Mouse (Mus musculus): ENCODE measurements around the gene Mmgt2. TPM values are rescaled to one million over a fixed set of nuclear protein-coding genes. Genes with fewer than 3 reads are reported as not detected.
A peak's percentile ranks its signal among the peaks of the same experiment; 100 is the strongest.

Mmgt2 gene
- polyA plus RNA-seq, 1 experiment from 2014 or later = 62.2 TPM

GRCm38 (mm10) chr11:62608826-62609675, 39.4 kb upstream of the Mmgt2 start:
- Histone ChIP-seq H3K27ac (ENCODE audit: low read depth, low read length) (no peak overlapping the region), H3K4me3 (ENCODE audit: low read depth, low read length) (no peak overlapping the region), H3K36me3 (ENCODE audit: control insufficient read depth, insufficient read depth) (peaks cover 49% of the 10 kb centered on the region), H3K9ac (ENCODE audit: low read depth, low read length) (no peak overlapping the region), H3K4me1 (replicated peaks; ENCODE audit: control insufficient read depth, insufficient read depth, low read length) (0 out of 2 replicates have a peak, but pooled peaks cover 3% of the 10 kb centered on the region), H3K27me3 (replicated peaks; ENCODE audit: control insufficient read depth, insufficient read depth, low read length) (no peaks in the 10 kb centered on the region), H3K4me2 (replicated peaks; ENCODE audit: low read depth) (no peak overlapping the region), H3K9me3 (ENCODE audit: control insufficient read depth) (no peaks in the 10 kb centered on the region)
- ATAC-seq = no peak
- no peak for TF ChIP-seq CTCF (IDR thresholded peaks at IDR 0.05; ENCODE audit: low read depth)
- WGBS = 68% methylated on average over 10 of the region's 10 CpGs

- H3K9ac ChIP-seq (ENCODE audit: low read depth, low read length) = no peak overlapping the region
- no peak overlapping the region for H3K27ac ChIP-seq (ENCODE audit: low read depth, low read length)
- peaks cover 11% of the 10 kb centered on the region; the same call in 1 of the 2 replicates for H3K4me1 ChIP-seq (replicated peaks; ENCODE audit: control insufficient read depth, insufficient read depth, low read length)
- no peak for ATAC-seq
- H3K9me3 ChIP-seq (ENCODE audit: control insufficient read depth) = no peaks in the 10 kb centered on the region
- no peaks in the 10 kb centered on the region for H3K27me3 ChIP-seq (replicated peaks; ENCODE audit: control insufficient read depth, insufficient read depth, low read length)
- H3K4me3 ChIP-seq (ENCODE audit: low read depth, low read length) = no peak overlapping the region
- no peak for TF ChIP-seq CTCF (IDR thresholded peaks at IDR 0.05; ENCODE audit: low read depth)
- H3K36me3 ChIP-seq (ENCODE audit: control insufficient read depth, insufficient read depth) = peaks cover 37% of the 10 kb centered on the region
- WGBS = 76% methylated on average over 6 of the region's 6 CpGs
- no peak overlapping the region for H3K4me2 ChIP-seq (replicated peaks; ENCODE audit: low read depth)
These were observed 38.2 kb upstream of the Mmgt2 start for GRCm38 (mm10) chr11:62610304-62610703.

GRCm38 (mm10) chr11:62612604-62613003, 35.9 kb upstream of the Mmgt2 start:
- H3K27me3 ChIP-seq (replicated peaks; ENCODE audit: control insufficient read depth, insufficient read depth, low read length) = no peaks in the 10 kb centered on the region
- 87% methylated on average over 10 of the region's 10 CpGs for WGBS
- no peak overlapping the region for H3K4me3 ChIP-seq (ENCODE audit: low read depth, low read length)
- no peak for ATAC-seq
- no peak overlapping the region for H3K4me2 ChIP-seq (replicated peaks; ENCODE audit: low read depth)
- peaks cover 11% of the 10 kb centered on the region; the same call in 1 of the 2 replicates for H3K4me1 ChIP-seq (replicated peaks; ENCODE audit: control insufficient read depth, insufficient read depth, low read length)
- TF ChIP-seq CTCF (IDR thresholded peaks at IDR 0.05; ENCODE audit: low read depth) = no peak
- H3K27ac ChIP-seq (ENCODE audit: low read depth, low read length) = no peak overlapping the region
- peaks cover 14% of the 10 kb centered on the region; the same call in 1 of the 2 replicates for H3K36me3 ChIP-seq (ENCODE audit: control insufficient read depth, insufficient read depth)
- no peaks in the 10 kb centered on the region for H3K9me3 ChIP-seq (ENCODE audit: control insufficient read depth)
- no peak overlapping the region for H3K9ac ChIP-seq (ENCODE audit: low read depth, low read length)

- TF ChIP-seq CTCF (IDR thresholded peaks at IDR 0.05; ENCODE audit: low read depth) = peak; percentile 100
- ATAC-seq = peak; percentile 51
- Histone ChIP-seq H3K4me3 (ENCODE audit: low read depth, low read length) (no peak overlapping the region), H3K9me3 (ENCODE audit: control insufficient read depth) (no peaks in the 10 kb centered on the region), H3K4me2 (replicated peaks; ENCODE audit: low read depth) (peak overlapping the region; percentile 28), H3K4me1 (replicated peaks; ENCODE audit: control insufficient read depth, insufficient read depth, low read length) (peaks cover 11% of the 10 kb centered on the region; the same call in 1 of the 2 replicates), H3K27ac (ENCODE audit: low read depth, low read length) (peak overlapping the region; percentile 29; the same call in 1 of the 2 replicates), H3K9ac (ENCODE audit: low read depth, low read length) (no peak overlapping the region), H3K36me3 (ENCODE audit: control insufficient read depth, insufficient read depth) (peaks cover 11% of the 10 kb centered on the region), H3K27me3 (replicated peaks; ENCODE audit: control insufficient read depth, insufficient read depth, low read length) (no peaks in the 10 kb centered on the region)
- 26% methylated on average over 19 of the region's 19 CpGs for WGBS
These were observed 34.7 kb upstream of the Mmgt2 start for GRCm38 (mm10) chr11:62613657-62614365.

- ATAC-seq = no peak
- Histone ChIP-seq H3K4me1 (replicated peaks; ENCODE audit: control insufficient read depth, insufficient read depth, low read length) (peaks cover 11% of the 10 kb centered on the region; the same call in 1 of the 2 replicates), H3K36me3 (ENCODE audit: control insufficient read depth, insufficient read depth) (peaks cover 14% of the 10 kb centered on the region), H3K27ac (ENCODE audit: low read depth, low read length) (peak overlapping the region; percentile 3; the same call in 1 of the 2 replicates), H3K9me3 (ENCODE audit: control insufficient read depth) (no peaks in the 10 kb centered on the region), H3K27me3 (replicated peaks; ENCODE audit: control insufficient read depth, insufficient read depth, low read length) (no peaks in the 10 kb centered on the region), H3K9ac (ENCODE audit: low read depth, low read length) (no peak overlapping the region), H3K4me2 (replicated peaks; ENCODE audit: low read depth) (no peak overlapping the region), H3K4me3 (ENCODE audit: low read depth, low read length) (no peak overlapping the region)
- WGBS = 84% methylated on average over 8 of the region's 8 CpGs
- no peak for TF ChIP-seq CTCF (IDR thresholded peaks at IDR 0.05; ENCODE audit: low read depth)
These were observed 33.5 kb upstream of the Mmgt2 start for GRCm38 (mm10) chr11:62614876-62615410.

- TF ChIP-seq CTCF (IDR thresholded peaks at IDR 0.05; ENCODE audit: low read depth) = no peak
- WGBS = 45% methylated on average over 4 of the region's 4 CpGs
- peak; percentile 69 for ATAC-seq
- H3K9ac ChIP-seq (ENCODE audit: low read depth, low read length) = no peak overlapping the region
- no peaks in the 10 kb centered on the region for H3K9me3 ChIP-seq (ENCODE audit: control insufficient read depth)
- H3K27ac ChIP-seq (ENCODE audit: low read depth, low read length) = peak overlapping the region; percentile 80
- H3K27me3 ChIP-seq (replicated peaks; ENCODE audit: control insufficient read depth, insufficient read depth, low read length) = no peaks in the 10 kb centered on the region
- no peak overlapping the region for H3K4me2 ChIP-seq (replicated peaks; ENCODE audit: low read depth)
- no peak overlapping the region for H3K4me3 ChIP-seq (ENCODE audit: low read depth, low read length)
- peaks cover 19% of the 10 kb centered on the region for H3K36me3 ChIP-seq (ENCODE audit: control insufficient read depth, insufficient read depth)
- peaks cover 11% of the 10 kb centered on the region; the same call in 1 of the 2 replicates for H3K4me1 ChIP-seq (replicated peaks; ENCODE audit: control insufficient read depth, insufficient read depth, low read length)
These were observed 33.0 kb upstream of the Mmgt2 start for GRCm38 (mm10) chr11:62615456-62615855.
